Mouse (Mus musculus) limb, embryonic 14.5 days (tissue): ENCODE results near the gene Apba2. TPM values are rescaled to one million over a fixed set of nuclear protein-coding genes. Genes with fewer than 3 reads are reported as not detected.

ENCODE experiments used
- ATAC-seq: fragments of 200-750 bp; cut with Nextera tagmentation; 2 replicates; pipeline ENCODE4 v1.8.0; 2017; ENCODE audit warnings: low read depth, moderate number of reproducible peaks, moderate TSS enrichment; ENCODE audit not compliant: low FRiP score
- DNase-seq: peaks from one replicate; pipeline ENCODE4 v3.0.0-alpha.2; 2015; ENCODE audit warnings: low spot score
- H3K27ac ChIP-seq: fragments of 300-500 bp; sonication (generic); replicated peaks from 2 replicates; pipeline ENCODE4 v1.5.1; 2014; ENCODE audit warnings: low read depth, mild to moderate bottlenecking, low read length, moderate library complexity, mixed read lengths
- H3K27me3 ChIP-seq: fragments of 300-500 bp; sonication (generic); 2 replicates; pipeline ENCODE4 v1.6.1; 2014; ENCODE audit warnings: low read length, mixed read lengths; ENCODE audit not compliant: control insufficient read depth, insufficient read depth
- H3K36me3 ChIP-seq: fragments of 300-500 bp; sonication (generic); 2 replicates; pipeline ENCODE4 v1.6.1; 2014; ENCODE audit warnings: mild to moderate bottlenecking, low read length, moderate library complexity, mixed read lengths; ENCODE audit not compliant: control insufficient read depth, insufficient read depth
- H3K4me1 ChIP-seq: fragments of 300-500 bp; sonication (generic); 2 replicates; pipeline ENCODE4 v1.6.1; 2014; ENCODE audit warnings: antibody characterized with exemption, low read length, mixed read lengths; ENCODE audit not compliant: control insufficient read depth, insufficient read depth
- H3K4me2 ChIP-seq: fragments of 300-500 bp; sonication (generic); replicated peaks from 2 replicates; pipeline ENCODE4 v1.6.1; 2014; ENCODE audit warnings: low read depth, mild to moderate bottlenecking, low read length, moderate library complexity; ENCODE audit not compliant: severe bottlenecking
- H3K4me3 ChIP-seq: fragments of 300-500 bp; sonication (generic); replicated peaks from 2 replicates; pipeline ENCODE4 v1.5.1; 2014; ENCODE audit warnings: low read length
- H3K9ac ChIP-seq: fragments of 300-500 bp; sonication (generic); 2 replicates; pipeline ENCODE4 v1.6.1; 2014; ENCODE audit warnings: mild to moderate bottlenecking, low read depth, low read length, moderate library complexity; ENCODE audit not compliant: severe bottlenecking
- H3K9me3 ChIP-seq: fragments of 300-500 bp; sonication (generic); 2 replicates; pipeline ENCODE4 v1.6.1; 2016; ENCODE audit warnings: low read length; ENCODE audit not compliant: control insufficient read depth
- POLR2A ChIP-seq: fragments of 200-500 bp; IDR thresholded peaks from 2 replicates; pipeline ENCODE4 v1.8.0; 2012; ENCODE audit warnings: inconsistent platforms, mild to moderate bottlenecking, moderate library complexity, borderline replicate concordance; ENCODE audit not compliant: insufficient read depth, insufficient read length; ENCODE audit errors: extremely low read depth
- WGBS: fragments of 180-500 bp; shearing (Covaris S2); extraction: QIAGEN DNeasy Blood & Tissue Kit; methylation state at CpG from one replicate; pipeline ENCODE4 v1.1.7; 2014; 5-methylcytosine and 5-hydroxymethylcytosine counted together
- polyA plus RNA-seq, 2 experiments: library from polyadenylated mRNA; depleted of rRNA in 1 of 2; stranded (reverse) in 1 of 2; unstranded in 1 of 2; fragments of >200 nt; fragmentation: Nextera tagmentation in 1 of 2; extraction: Ambion mirVana in 1 of 2; gene quantifications; 2 replicates each; pipeline versions ENCODE4 v1.2.1 to v1.2.3; 2012 to 2014

Gene Apba2
- polyA plus RNA-seq, 2 experiments, result 7.4 to 10.3 TPM

DNA sequence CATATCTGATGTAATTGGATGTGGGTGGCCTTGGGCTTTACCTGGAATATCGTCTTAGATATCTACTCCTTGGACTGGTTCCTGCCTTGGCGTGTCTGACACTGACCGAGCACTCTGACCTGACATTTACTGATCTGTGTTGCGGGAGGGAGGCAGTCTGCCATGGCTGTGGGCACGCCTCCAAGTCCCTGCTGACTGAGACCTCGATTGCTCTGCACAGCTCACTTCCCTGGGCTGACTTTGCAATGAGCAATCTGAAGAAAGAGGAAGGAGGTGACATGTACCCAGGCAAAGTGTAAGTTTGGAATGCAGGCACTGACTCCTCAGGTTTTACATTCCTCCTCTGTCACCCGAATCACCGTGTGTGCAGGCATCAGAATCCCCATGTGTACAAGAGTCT, 290.5 kb downstream of the Apba2 start:
- no peak for TF ChIP-seq POLR2A
- Histone ChIP-seq H3K4me2 (no peak overlapping the region), H3K4me1 (no peaks in the 10 kb centered on the region), H3K9ac (no peak overlapping the region), H3K27me3 (no peaks in the 10 kb centered on the region), H3K27ac (no peak overlapping the region), H3K9me3 (no peaks in the 10 kb centered on the region), H3K4me3 (no peak overlapping the region), H3K36me3 (no peaks in the 10 kb centered on the region)
- DNase-seq, result no peak
- WGBS, result 72% methylated on average over 8 of the region's 8 CpGs
- no peak for ATAC-seq

DNA sequence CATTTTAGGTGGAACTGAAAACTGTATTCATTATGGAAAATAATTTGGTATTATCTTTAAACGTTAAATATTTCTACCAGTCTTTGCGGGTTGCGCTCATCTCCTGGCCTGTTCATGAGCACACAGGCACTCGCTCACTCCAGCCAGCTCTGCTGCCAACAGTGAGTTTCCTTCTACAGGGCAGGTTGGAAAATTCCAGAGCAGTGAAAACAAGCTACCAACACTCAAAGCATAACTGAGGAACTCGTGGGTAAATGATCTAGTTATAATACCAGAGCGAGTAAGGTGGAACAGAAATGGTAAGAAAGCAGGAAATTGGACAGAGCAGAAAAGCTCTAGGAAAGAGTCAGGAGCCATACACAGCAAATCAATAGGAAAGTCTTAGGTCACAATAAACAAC, 294.0 kb downstream of the Apba2 start:
- no peak overlapping the region for H3K4me3 ChIP-seq
- H3K4me1 ChIP-seq, result no peaks in the 10 kb centered on the region
- H3K4me2 ChIP-seq, result no peak overlapping the region
- H3K27me3 ChIP-seq, result no peaks in the 10 kb centered on the region
- H3K9me3 ChIP-seq, result no peaks in the 10 kb centered on the region
- WGBS, result 79% methylated on average over 6 of the region's 6 CpGs
- no peaks in the 10 kb centered on the region for H3K36me3 ChIP-seq
- DNase-seq, result no peak
- H3K27ac ChIP-seq, result no peak overlapping the region
- no peak for TF ChIP-seq POLR2A
- no peak overlapping the region for H3K9ac ChIP-seq
- ATAC-seq, result no peak

Other genes with a start within 250 kb of the Apba2 start
- 9.3 and 10.0 TPM in 2 replicates for gene Mtmr10, start 214.1 kb upstream of the Apba2 start, polyA plus RNA-seq (2012; rRNA removed)
- gene Mtmr10, start 214.1 kb upstream of the Apba2 start, polyA plus RNA-seq (2014; fragmentation: Nextera tagmentation; extraction: Ambion mirVana), result 15.5 and 15.8 TPM in 2 replicates
- 4.7 and 5.1 TPM in 2 replicates for gene Fan1, start 127.6 kb upstream of the Apba2 start, polyA plus RNA-seq (2012; rRNA removed)
- 5.1 and 5.8 TPM in 2 replicates for gene Fan1, start 127.6 kb upstream of the Apba2 start, polyA plus RNA-seq (2014; fragmentation: Nextera tagmentation; extraction: Ambion mirVana)
- 8.7 and 20.6 TPM in 2 replicates for gene Mphosph10, start 109.4 kb upstream of the Apba2 start, polyA plus RNA-seq (2012; rRNA removed)
- 38.9 and 39.6 TPM in 2 replicates for gene Mphosph10, start 109.4 kb upstream of the Apba2 start, polyA plus RNA-seq (2014; fragmentation: Nextera tagmentation; extraction: Ambion mirVana)
- 26.9 and 37.8 TPM in 2 replicates for gene Mcee, start 109.1 kb upstream of the Apba2 start, polyA plus RNA-seq (2012; rRNA removed)
- 62.2 and 64.8 TPM in 2 replicates for gene Mcee, start 109.1 kb upstream of the Apba2 start, polyA plus RNA-seq (2014; fragmentation: Nextera tagmentation; extraction: Ambion mirVana)